Mouse (Mus musculus): ENCODE results near the gene Edrf1.

DNA sequence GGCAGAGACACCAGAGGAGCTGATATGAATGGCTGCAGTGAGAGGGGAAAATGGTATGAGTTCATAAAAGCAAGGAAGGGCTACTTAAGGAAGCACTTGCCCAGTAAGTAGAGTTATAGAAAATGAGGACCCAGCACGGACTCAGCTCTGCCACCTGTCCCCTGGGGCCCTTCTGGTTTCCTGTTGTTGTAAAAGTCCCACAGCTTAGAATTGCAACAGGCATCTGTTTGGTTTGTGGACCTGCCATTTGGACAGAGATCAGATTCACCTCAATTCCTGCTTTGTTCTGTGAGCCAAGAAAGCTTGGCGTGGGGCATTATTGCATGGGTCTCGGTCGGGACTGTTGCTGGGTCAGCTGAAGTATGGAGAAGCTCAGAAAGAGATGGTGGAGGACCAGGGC, 78.0 kb downstream of the Edrf1 start:
- no peak for TF ChIP-seq MAX (IDR thresholded peaks at IDR 0.05; ENCODE audit: low read depth)
- no peak for TF ChIP-seq POLR2A (IDR thresholded peaks at IDR 0.05; ENCODE audit: insufficient read length, low read depth)
- no peak for TF ChIP-seq MYOG (IDR thresholded peaks at IDR 0.05; ENCODE audit: control insufficient read depth in 1 of 3, insufficient read depth in 1 of 3, insufficient read length in 2 of 3, low read depth in 2 of 3)
- no peak for TF ChIP-seq MYOD1 (IDR thresholded peaks at IDR 0.05; ENCODE audit: control insufficient read depth in 1 of 3, insufficient read length in 2 of 3, low read depth in 2 of 3)
- no peak for TF ChIP-seq USF1 (IDR thresholded peaks at IDR 0.05; ENCODE audit: low read depth)
- TF ChIP-seq E2F4 (IDR thresholded peaks at IDR 0.05; ENCODE audit: insufficient read depth), result no peak
- no peak for TF ChIP-seq POLR2AphosphoS2 (IDR thresholded peaks at IDR 0.05; ENCODE audit: insufficient read length, low read depth)
